Mouse (Mus musculus) retina, postnatal 1 day (tissue): ENCODE results near the gene Defb28.
A peak's percentile ranks its signal among the peaks of the same experiment; 100 is the strongest.

Experiments used
- DNase-seq: peaks from one replicate; pipeline ENCODE4 v3.0.0-alpha.2; 2012

The Defb28 gene

GRCm38 (mm10) chr2:152517981-152518380, at the start of gene Defb28:
Gene Defb28 (plus strand): TSS chr2:152518255.
- no peak for DNase-seq

- peak; percentile 58 for DNase-seq
Observed at GRCm38 (mm10) chr2:152470973-152471372, 47.1 kb upstream of the Defb28 start.

- no peak for DNase-seq
Observed at GRCm38 (mm10) chr2:152472434-152472833, 45.6 kb upstream of the Defb28 start.

GRCm38 (mm10) chr2:152476763-152477162, 41.3 kb upstream of the Defb28 start, which contains the start of gene Defb20:
Gene Defb20 (plus strand): TSS chr2:152477063.
- no peak for DNase-seq

- no peak for DNase-seq
Observed at GRCm38 (mm10) chr2:152480881-152481280, 37.2 kb upstream of the Defb28 start.

- no peak for DNase-seq
Observed at GRCm38 (mm10) chr2:152481726-152482125, 36.3 kb upstream of the Defb28 start.

- no peak for DNase-seq
Observed at GRCm38 (mm10) chr2:152487024-152487423, 31.0 kb upstream of the Defb28 start.

DNA sequence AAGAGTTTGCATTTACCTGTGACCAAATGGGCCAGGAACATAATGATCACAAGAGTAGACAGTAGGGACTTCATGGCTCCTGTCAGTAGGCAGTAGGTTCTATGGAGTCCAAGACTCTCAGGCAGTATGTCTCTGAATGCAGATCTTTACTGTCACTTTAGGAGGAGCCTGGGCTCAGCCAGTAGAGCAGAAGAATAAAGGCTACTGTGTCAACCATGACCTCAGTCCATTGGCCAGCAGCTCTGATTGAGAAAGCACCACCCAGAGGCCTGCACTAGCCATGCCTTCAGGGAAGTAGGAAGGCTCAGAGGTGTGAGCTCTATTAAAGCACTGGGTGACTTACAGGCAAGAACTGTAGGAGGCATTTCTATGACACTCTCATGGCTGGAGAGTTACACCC, 28.0 kb upstream of the Defb28 start, which contains the start of gene Defb22:
Gene Defb22, minus strand, starts transcription at position 101 of the 400 bp plus-strand sequence.
- no peak for DNase-seq

DNA sequence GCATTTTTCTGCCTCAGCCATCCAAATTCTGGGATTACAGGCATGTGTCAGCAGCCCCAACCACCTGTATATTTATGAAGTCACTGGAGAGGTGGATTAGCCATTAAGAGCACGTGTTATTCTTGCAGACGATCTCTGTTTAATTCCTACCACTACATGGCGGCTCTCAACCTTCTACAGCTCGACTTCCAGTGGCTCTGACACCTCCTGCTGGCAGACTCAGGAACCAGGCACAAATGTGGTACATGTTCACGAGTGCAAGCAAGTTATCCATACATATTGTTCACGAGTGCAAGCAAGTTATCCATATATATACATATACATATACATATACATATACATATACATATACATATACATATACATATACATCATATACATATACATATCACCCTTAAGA, 24.9 kb upstream of the Defb28 start:
- DNase-seq: no peak

GRCm38 (mm10) chr2:152498020-152498419, 20.0 kb upstream of the Defb28 start:
- DNase-seq: no peak

DNA sequence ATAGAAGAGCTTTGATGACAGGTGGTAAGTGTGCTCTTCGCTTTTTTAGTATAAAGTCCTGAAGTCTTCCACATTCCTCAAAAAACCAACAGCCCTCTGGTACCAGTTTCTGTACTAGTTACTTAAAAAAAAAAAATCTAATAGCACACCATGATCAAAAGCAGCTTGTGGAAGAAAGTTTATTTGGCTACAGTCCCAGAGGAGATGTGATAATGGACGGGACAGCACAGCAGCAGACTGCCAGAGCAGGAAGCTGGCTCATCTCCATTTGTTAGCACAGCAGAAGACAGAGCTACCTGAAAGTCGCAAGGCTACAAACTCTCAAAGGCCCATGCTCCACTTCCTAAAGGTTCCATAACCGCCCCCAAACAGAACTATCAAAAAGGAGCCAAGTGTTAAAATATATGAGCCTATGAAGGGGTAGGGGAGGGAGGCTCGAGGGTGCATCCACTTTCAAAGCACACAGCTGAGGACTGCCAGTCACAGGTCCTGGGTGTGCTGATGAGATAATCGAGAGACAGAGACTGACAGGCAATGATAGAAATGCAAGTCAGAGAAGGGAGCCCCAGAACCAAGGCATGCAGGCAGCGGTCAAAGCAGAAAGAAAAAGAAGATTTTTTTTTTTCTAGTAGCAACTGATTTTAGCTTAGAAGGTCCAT, 17.7 kb upstream of the Defb28 start:
- no peak for DNase-seq

DNA sequence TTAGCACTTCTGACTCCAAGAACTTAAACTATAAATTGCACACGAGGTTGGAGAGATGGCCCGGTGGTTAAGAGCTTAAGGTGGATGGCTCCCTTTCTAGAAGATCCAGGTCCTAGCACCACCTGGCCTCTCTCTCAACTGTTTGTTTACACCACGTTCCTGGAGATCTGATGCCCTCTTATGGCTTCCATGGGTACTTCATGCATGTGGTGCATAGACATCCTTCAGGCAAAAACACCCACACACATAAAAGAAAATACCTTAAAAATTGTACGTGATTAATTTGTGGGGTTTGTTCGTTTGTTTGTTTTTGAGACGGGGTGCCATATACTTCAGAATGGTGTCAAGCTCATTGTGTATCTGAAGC, 17.2 kb upstream of the Defb28 start:
- DNase-seq: no peak

DNA sequence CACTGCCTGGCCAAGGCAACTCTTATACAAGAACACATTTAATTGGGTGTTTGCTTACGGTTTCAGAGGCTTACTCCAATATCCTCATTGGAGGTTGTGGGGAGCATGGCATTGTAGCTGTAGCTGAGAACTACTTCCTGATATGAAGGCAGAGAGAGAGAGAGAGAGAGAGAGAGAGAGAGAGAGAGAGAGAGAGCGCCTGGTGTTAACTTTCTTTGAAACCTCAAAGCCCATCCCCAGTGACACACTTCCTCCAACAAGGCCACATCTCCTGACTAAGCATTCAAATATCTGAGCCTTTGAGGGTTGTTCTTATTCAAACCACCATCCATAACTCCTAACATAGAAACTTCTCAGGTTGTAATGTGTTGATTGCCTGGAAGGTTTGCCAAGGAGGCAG, 14.1 kb upstream of the Defb28 start:
- DNase-seq: no peak

DNA sequence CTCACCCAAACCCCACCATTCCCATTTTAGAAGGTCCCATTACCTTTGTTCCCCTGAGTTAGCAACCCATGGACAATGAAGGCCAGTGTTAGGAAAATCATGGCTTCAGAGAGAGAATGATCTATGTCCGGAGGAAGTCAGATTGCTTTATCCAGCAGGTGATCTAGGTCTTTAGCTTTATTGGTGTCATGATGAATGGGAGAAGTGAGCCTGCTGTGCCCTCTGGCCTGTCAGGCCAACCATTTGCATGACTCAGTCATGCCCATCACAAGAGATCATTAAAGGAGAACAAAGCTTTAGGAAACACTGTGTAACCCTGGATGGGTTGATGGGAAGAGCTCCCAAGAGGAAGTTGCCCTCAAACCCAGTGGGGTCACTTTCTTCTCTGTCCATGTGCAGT, 6.5 kb upstream of the Defb28 start, which contains the start of gene Defb26:
Gene Defb26, minus strand, starts transcription at position 101 of the 400 bp plus-strand sequence.
- no peak for DNase-seq

DNA sequence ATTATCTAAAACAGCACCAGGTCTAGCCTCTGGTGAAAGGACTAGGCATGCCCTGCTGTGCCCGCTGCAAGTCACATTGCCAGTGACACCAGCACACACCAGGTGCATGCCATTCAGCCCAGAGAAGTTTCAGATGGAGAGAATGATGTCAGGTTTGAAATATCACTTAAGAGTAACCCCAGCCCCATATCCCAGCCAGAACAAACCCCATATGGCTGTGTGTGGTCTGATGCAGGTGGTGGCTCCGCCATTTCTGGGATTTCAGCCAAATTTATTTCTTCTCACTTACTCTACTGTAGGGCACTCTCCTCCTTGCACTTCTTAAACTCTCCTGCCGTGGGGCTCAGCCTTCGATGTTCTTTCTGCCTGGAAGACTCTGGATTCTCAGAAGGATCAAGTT, 2.0 kb upstream of the Defb28 start:
- DNase-seq: no peak

- peak; percentile 40 for DNase-seq
Observed at GRCm38 (mm10) chr2:152539944-152540710, 22.1 kb downstream of the Defb28 start, which contains the start of gene Defb29. Gene Defb29 (minus strand): TSS chr2:152540098.

GRCm38 (mm10) chr2:152541979-152542378, 23.9 kb downstream of the Defb28 start:
- no peak for DNase-seq

GRCm38 (mm10) chr2:152542897-152543296, 24.8 kb downstream of the Defb28 start:
- no peak for DNase-seq

- no peak for DNase-seq
Observed at GRCm38 (mm10) chr2:152543478-152543877, 25.4 kb downstream of the Defb28 start.

GRCm38 (mm10) chr2:152544691-152545090, 26.6 kb downstream of the Defb28 start:
- peak; percentile 71 for DNase-seq

DNA sequence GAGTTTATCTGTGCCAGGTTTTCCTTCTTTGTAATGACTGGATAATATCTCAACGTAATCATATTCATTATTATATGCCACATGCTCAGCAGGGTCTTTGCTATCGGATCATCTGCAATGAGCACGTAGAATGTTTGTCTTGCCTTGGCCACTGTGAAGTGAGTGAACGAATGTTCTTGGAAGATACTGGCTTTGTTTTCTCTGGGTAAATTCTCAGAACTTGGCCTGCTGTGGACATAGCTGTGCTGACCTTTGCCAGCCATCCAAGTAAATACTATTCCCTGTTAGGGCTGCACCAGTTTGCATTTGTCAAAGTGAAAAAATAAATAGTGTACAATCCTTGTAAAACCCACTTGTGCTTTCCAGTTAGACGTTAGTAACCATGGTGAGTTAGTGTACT, 30.1 kb downstream of the Defb28 start:
- no peak for DNase-seq

DNA sequence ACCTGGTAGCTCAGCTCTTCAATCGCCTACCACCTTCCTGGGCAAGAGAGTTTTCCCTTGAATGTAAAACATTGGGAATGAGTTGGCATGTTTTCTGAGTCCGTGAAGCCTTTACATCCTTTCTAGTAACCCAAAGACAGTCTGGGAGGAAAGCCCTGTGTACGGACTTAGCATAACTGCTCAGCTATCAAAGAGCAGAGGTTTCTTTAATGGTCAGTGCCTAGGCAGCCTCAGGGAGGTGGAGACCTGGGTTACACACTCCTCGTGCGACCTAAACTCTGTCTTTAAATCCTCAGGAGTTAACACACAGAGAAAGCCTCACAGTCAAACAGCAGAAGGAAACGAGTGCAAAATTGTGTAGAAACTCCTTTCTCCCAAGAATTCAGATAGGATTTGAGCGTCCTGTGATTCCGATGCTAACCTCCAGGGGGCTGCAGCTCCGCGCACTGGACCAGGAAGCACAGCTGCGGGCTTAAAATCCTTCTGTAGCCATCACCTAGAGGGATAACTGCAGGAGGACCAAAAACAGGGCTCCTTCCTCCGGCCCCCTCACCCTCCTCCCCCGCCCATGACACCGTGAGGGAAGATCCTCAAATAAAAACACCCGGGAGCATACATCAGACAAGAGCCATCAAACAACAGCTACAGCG, 35.8 kb downstream of the Defb28 start:
- DNase-seq: peak; percentile 71

DNA sequence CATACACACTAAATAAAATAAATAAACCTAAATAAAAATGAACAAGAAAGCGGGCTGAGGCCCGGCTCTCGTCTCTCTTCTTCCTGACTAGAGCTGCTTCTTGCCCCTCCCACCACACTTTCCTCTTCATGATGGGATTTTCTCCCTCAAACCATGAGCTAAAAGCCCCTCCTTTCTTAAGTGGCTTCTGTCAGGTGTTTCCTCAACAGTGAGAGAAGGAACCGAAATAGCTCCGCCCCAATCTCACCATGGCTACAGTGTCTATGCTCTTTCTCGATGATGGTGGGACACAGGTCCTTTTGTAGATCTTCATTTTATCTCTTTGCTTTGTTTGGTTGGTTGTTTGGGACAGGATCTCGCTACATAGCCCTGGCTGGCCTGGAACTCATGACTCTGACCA, 38.6 kb downstream of the Defb28 start:
- DNase-seq: no peak

- no peak for DNase-seq
Observed at GRCm38 (mm10) chr2:152569038-152569437, 51.0 kb downstream of the Defb28 start, which contains the start of gene Gm17416. Gene Gm17416 (plus strand): TSS chr2:152569338.
